Comparison of ENCODE assay signal across 8 mouse cellular contexts in genomic region chr9:63738086-63738701, GRCm38 (mm10). TPM values are rescaled to one million over a fixed set of nuclear protein-coding genes. Genes with fewer than 3 reads are reported as not detected.
DNase-seq lines count a peak whose midpoint lies in the region; ATAC-seq and TF ChIP-seq lines count a peak whose summit lies in the region.

No protein-coding gene starts in this region.

- peak overlapping the region; percentile 94 for H3K27ac ChIP-seq in thymus, adult 2 months (ENCODE audit: control insufficient read depth, insufficient read depth, low read length)
- peak overlapping the region; percentile 77 for H3K27ac ChIP-seq in liver, postnatal 0 days (ENCODE audit: low read depth)
- H3K27ac ChIP-seq in cerebellum, adult 2 months (ENCODE audit: insufficient read depth, low read length), result no peak overlapping the region

- H3K4me1 ChIP-seq in thymus, adult 2 months (replicated peaks; ENCODE audit: control insufficient read depth, insufficient read depth, low read length), result peaks cover 93% of the 10 kb centered on the region
- H3K4me1 ChIP-seq in liver, postnatal 0 days (ENCODE audit: insufficient read depth), result peaks cover 65% of the 10 kb centered on the region
- no peaks in the 10 kb centered on the region for H3K4me1 ChIP-seq in cerebellum, adult 2 months (ENCODE audit: control insufficient read depth, insufficient read depth, low read length)

- H3K4me2 ChIP-seq in liver, postnatal 0 days (ENCODE audit: low read depth, low read length), result peak overlapping the region; percentile 55

- peak; percentile 52; the same call in 1 of the 2 replicates for ATAC-seq in liver, postnatal 0 days

- peak overlapping the region; percentile 6; the same call in 1 of the 2 replicates for H3K4me3 ChIP-seq in thymus, adult 2 months (ENCODE audit: control insufficient read depth, insufficient read depth, low read length)
- no peak overlapping the region; the same call in 1 of the 2 replicates for H3K4me3 ChIP-seq in liver, postnatal 0 days (ENCODE audit: low read depth, low read length)
- no peak overlapping the region for H3K4me3 ChIP-seq in cerebellum, adult 2 months (replicated peaks; ENCODE audit: insufficient read depth, low read depth, low read length)

- no peak for TF ChIP-seq POLR2A in thymus, adult 2 months (IDR thresholded peaks at IDR 0.05; ENCODE audit: control insufficient read depth, extremely low read depth, insufficient read depth, low read length, poor library complexity)
- TF ChIP-seq POLR2A in cerebellum, adult 2 months (IDR thresholded peaks at IDR 0.05; ENCODE audit: borderline replicate concordance, insufficient read depth, low read length), result no peak

- intact Hi-C loops in heart, postnatal 14 days (cut with DNase I), result no loop called here

- TF ChIP-seq CTCF in thymus, adult 2 months (IDR thresholded peaks at IDR 0.05; ENCODE audit: borderline replicate concordance, control insufficient read depth, extremely low read depth, insufficient read depth, low read length, poor library complexity), result no peak
- no peak for TF ChIP-seq CTCF in liver, postnatal 0 days (IDR thresholded peaks at IDR 0.05; ENCODE audit: low read depth)
- no peak for TF ChIP-seq CTCF in cerebellum, adult 2 months (IDR thresholded peaks at IDR 0.05; ENCODE audit: borderline replicate concordance, insufficient read depth, low read depth, low read length)

- no peaks in the 10 kb centered on the region for H3K27me3 ChIP-seq in thymus, adult 2 months (ENCODE audit: control insufficient read depth, insufficient read depth, low read length)
- H3K27me3 ChIP-seq in liver, postnatal 0 days (ENCODE audit: insufficient read depth, low read length), result no peaks in the 10 kb centered on the region
- H3K27me3 ChIP-seq in cerebellum, adult 2 months (ENCODE audit: control insufficient read depth, insufficient read depth, low read length), result no peaks in the 10 kb centered on the region

- DNase-seq in heart, adult 11 months, result peak; percentile 95
- DNase-seq in heart, postnatal 14 days, result no peak
- no peak for DNase-seq in thymus, adult 2 months
- DNase-seq in thymus, postnatal 10 days (ENCODE audit: low spot score in 2 of 2), result no peak
- peak; percentile 65 for DNase-seq in liver, postnatal 0 days
- DNase-seq in neural tube, embryonic 10.5 days (ENCODE audit: extremely low spot score, low spot score), result no peak
- DNase-seq in retina, postnatal 1 day, result no peak
- DNase-seq in cerebellum, adult 2 months, result no peak

- 5% methylated on average over 12 of the region's 12 CpGs for WGBS in thymus, adult 2 months
- 37% methylated on average over 12 of the region's 12 CpGs for WGBS in liver, postnatal 0 days (ENCODE audit: insufficient replicate concordance)
- WGBS in cerebellum, adult 2 months, result 91% methylated on average over 12 of the region's 12 CpGs

- no peaks in the 10 kb centered on the region for H3K9me3 ChIP-seq in liver, postnatal 0 days (ENCODE audit: low read length)

- no peak overlapping the region for H3K9ac ChIP-seq in liver, postnatal 0 days (replicated peaks)

- TF ChIP-seq EP300 in liver, postnatal 0 days (IDR thresholded peaks at IDR 0.05; ENCODE audit: low read depth), result no peak

- no peaks in the 10 kb centered on the region for H3K36me3 ChIP-seq in thymus, adult 2 months (ENCODE audit: control insufficient read depth, insufficient read depth, low read length)
- no peaks in the 10 kb centered on the region for H3K36me3 ChIP-seq in liver, postnatal 0 days (replicated peaks; ENCODE audit: insufficient read depth, low read length)

RNA-seq across cellular contexts. Expression of gene Smad3, which starts 19.6 kb away (rescaled TPM):
- 10 to 100 TPM; 13.2 to 14.8 TPM for total RNA-seq in heart, postnatal 14 days (2021)
- 63.4 and 70.9 TPM in 2 replicates for polyA plus RNA-seq in thymus, adult 2 months (2012; rRNA removed)
- polyA plus RNA-seq in liver, postnatal 0 days (2015; fragmentation: Nextera tagmentation; extraction: Ambion mirVana), result 1.9 and 2.1 TPM in 2 replicates
- polyA plus RNA-seq in cerebellum, adult 2 months (2012; rRNA removed), result 19.9 and 28.2 TPM in 2 replicates

Comparison
In these comparisons a context has a peak if more than half of its experiments do, and no peak if none do; other contexts are left out.
1. DNase-seq: peak in heart, adult 11 months (single experiment) and liver, postnatal 0 days (single experiment); none in heart, postnatal 14 days (0 of 2), thymus, adult 2 months (single experiment), thymus, postnatal 10 days (0 of 2), neural tube, embryonic 10.5 days (single experiment), retina, postnatal 1 day (single experiment) and cerebellum, adult 2 months (0 of 2).